Mouse (Mus musculus) forebrain, embryonic 10.5 days (tissue): ENCODE results near the gene Spem1. TPM values are rescaled to one million over a fixed set of nuclear protein-coding genes. Genes with fewer than 3 reads are reported as not detected.

Source experiments
- DNase-seq: peaks from one replicate; pipeline ENCODE4 v3.0.0-alpha.2; 2017; ENCODE audit warnings: low spot score; ENCODE audit errors: extremely low spot score
- H3K27ac ChIP-seq: fragments of 300-500 bp; sonication (generic); 2 replicates; pipeline ENCODE4 v1.5.1; 2016; ENCODE audit warnings: mild to moderate bottlenecking
- H3K27me3 ChIP-seq: fragments of 300-500 bp; sonication (generic); 2 replicates; pipeline ENCODE4 v1.6.1; 2016; ENCODE audit warnings: mild to moderate bottlenecking; ENCODE audit not compliant: poor library complexity, severe bottlenecking
- H3K36me3 ChIP-seq: fragments of 300-500 bp; sonication (generic); replicated peaks from 2 replicates; pipeline ENCODE4 v1.6.1; 2016; ENCODE audit warnings: mild to moderate bottlenecking, moderate library complexity
- H3K4me1 ChIP-seq: fragments of 300-500 bp; sonication (generic); 2 replicates; pipeline ENCODE4 v1.6.1; 2016
- H3K4me3 ChIP-seq: fragments of 300-500 bp; sonication (generic); 2 replicates; pipeline ENCODE4 v1.5.1; 2016; ENCODE audit warnings: mild to moderate bottlenecking, moderate library complexity
- H3K9me3 ChIP-seq: fragments of 300-500 bp; sonication (generic); 2 replicates; pipeline ENCODE4 v1.6.1; 2016; ENCODE audit warnings: mild to moderate bottlenecking, moderate library complexity
- WGBS: fragments of 180-500 bp; shearing (Covaris S2); methylation state at CpG from one replicate; pipeline ENCODE4 v1.1.7; 2016; 5-methylcytosine and 5-hydroxymethylcytosine counted together
- polyA plus RNA-seq: library from polyadenylated mRNA; unstranded; fragments of >200 nt; fragmentation: Nextera tagmentation; extraction: Ambion mirVana; gene quantifications from 2 replicates; pipeline ENCODE4 v1.2.1, GENCODE M21; 2016

Spem1 gene
- polyA plus RNA-seq, 1 experiment from 2014 or later = 0.19 TPM

GRCm38 (mm10) chr11:69791420-69791819, 30.6 kb downstream of the Spem1 start:
- no peak for DNase-seq
- 78% methylated on average over 5 of the region's 5 CpGs for WGBS
- H3K27me3 ChIP-seq = peaks cover 39% of the 10 kb centered on the region
- H3K27ac ChIP-seq = no peak overlapping the region
- no peaks in the 10 kb centered on the region for H3K36me3 ChIP-seq
- H3K4me3 ChIP-seq = no peak overlapping the region
- peaks cover 17% of the 10 kb centered on the region for H3K4me1 ChIP-seq
- no peaks in the 10 kb centered on the region for H3K9me3 ChIP-seq

- no peak overlapping the region for H3K4me3 ChIP-seq
- H3K27me3 ChIP-seq = peaks cover 22% of the 10 kb centered on the region
- H3K27ac ChIP-seq = no peak overlapping the region
- DNase-seq = no peak
- WGBS = 66% methylated on average over 5 of the region's 5 CpGs
- no peaks in the 10 kb centered on the region for H3K9me3 ChIP-seq
- H3K4me1 ChIP-seq = peaks cover 4% of the 10 kb centered on the region; the same call in 1 of the 2 replicates
- no peaks in the 10 kb centered on the region for H3K36me3 ChIP-seq
Observed at GRCm38 (mm10) chr11:69789431-69789830, 32.5 kb downstream of the Spem1 start.

- WGBS = 90% methylated on average over 5 of the region's 5 CpGs
- H3K27ac ChIP-seq = no peak overlapping the region
- H3K9me3 ChIP-seq = no peaks in the 10 kb centered on the region
- H3K4me1 ChIP-seq = no peaks in the 10 kb centered on the region
- no peak overlapping the region for H3K4me3 ChIP-seq
- peaks cover 1% of the 10 kb centered on the region; the same call in 1 of the 2 replicates for H3K27me3 ChIP-seq
- no peaks in the 10 kb centered on the region for H3K36me3 ChIP-seq
- no peak for DNase-seq
Observed at GRCm38 (mm10) chr11:69787306-69787705, 34.7 kb downstream of the Spem1 start.

GRCm38 (mm10) chr11:69784793-69785272, 37.1 kb downstream of the Spem1 start:
- Histone ChIP-seq H3K27me3 (peaks cover 3% of the 10 kb centered on the region; the same call in 1 of the 2 replicates), H3K9me3 (no peaks in the 10 kb centered on the region), H3K27ac (no peak overlapping the region), H3K4me3 (no peak overlapping the region), H3K4me1 (no peaks in the 10 kb centered on the region), H3K36me3 (no peaks in the 10 kb centered on the region)
- WGBS = 47% methylated on average over 15 of the region's 15 CpGs
- DNase-seq = peak; percentile 14

- 43% methylated on average over 4 of the region's 4 CpGs for WGBS
- Histone ChIP-seq H3K4me3 (no peak overlapping the region), H3K4me1 (peaks cover 25% of the 10 kb centered on the region)
Observed at GRCm38 (mm10) chr11:69781828-69782227, 40.2 kb downstream of the Spem1 start.

GRCm38 (mm10) chr11:69778985-69779384, 43.0 kb downstream of the Spem1 start:
- H3K36me3 ChIP-seq = no peaks in the 10 kb centered on the region
- no peak overlapping the region for H3K4me3 ChIP-seq
- no peak overlapping the region for H3K27ac ChIP-seq
- WGBS = 45% methylated on average over 7 of the region's 7 CpGs
- peaks cover 31% of the 10 kb centered on the region for H3K4me1 ChIP-seq
- no peak for DNase-seq
- no peaks in the 10 kb centered on the region for H3K9me3 ChIP-seq
- H3K27me3 ChIP-seq = peaks cover 51% of the 10 kb centered on the region

More at GRCm38 (mm10) chr11:69781828-69782227, 40.2 kb downstream of the Spem1 start:
- Histone ChIP-seq H3K9me3 (no peaks in the 10 kb centered on the region), H3K27me3 (peaks cover 33% of the 10 kb centered on the region), H3K27ac (no peak overlapping the region), H3K36me3 (no peaks in the 10 kb centered on the region)
- DNase-seq = peak; percentile 13

GRCm38 (mm10) chr11:69778258-69778982, 43.6 kb downstream of the Spem1 start:
- Histone ChIP-seq H3K9me3 (no peaks in the 10 kb centered on the region), H3K4me3 (0 out of 2 replicates have a peak overlapping the region, but pooled peaks have one; percentile 5), H3K27me3 (peaks cover 51% of the 10 kb centered on the region), H3K27ac (0 out of 2 replicates have a peak overlapping the region, but pooled peaks have one; percentile 44), H3K36me3 (no peaks in the 10 kb centered on the region), H3K4me1 (peaks cover 31% of the 10 kb centered on the region)
- no peak for DNase-seq
- 70% methylated on average over 23 of the region's 23 CpGs for whole genome bisulfite sequencing

GRCm38 (mm10) chr11:69777504-69778257, 44.3 kb downstream of the Spem1 start:
- Histone ChIP-seq H3K27me3 (peaks cover 51% of the 10 kb centered on the region), H3K36me3 (no peaks in the 10 kb centered on the region)

GRCm38 (mm10) chr11:69776488-69776887, 45.5 kb downstream of the Spem1 start:
- no peaks in the 10 kb centered on the region for H3K9me3 ChIP-seq
- H3K4me3 ChIP-seq = no peak overlapping the region
- no peaks in the 10 kb centered on the region for H3K36me3 ChIP-seq
- WGBS = 81% methylated on average over 20 of the region's 20 CpGs
- peaks cover 51% of the 10 kb centered on the region for H3K27me3 ChIP-seq
- no peak for DNase-seq
- peaks cover 31% of the 10 kb centered on the region for H3K4me1 ChIP-seq
- peak overlapping the region; percentile 15; the same call in 1 of the 2 replicates for H3K27ac ChIP-seq

More at GRCm38 (mm10) chr11:69777504-69778257, 44.3 kb downstream of the Spem1 start:
- Histone ChIP-seq H3K27ac (0 out of 2 replicates have a peak overlapping the region, but pooled peaks have one; percentile 44), H3K9me3 (no peaks in the 10 kb centered on the region), H3K4me1 (peaks cover 31% of the 10 kb centered on the region), H3K4me3 (0 out of 2 replicates have a peak overlapping the region, but pooled peaks have one; percentile 5)
- 66% methylated on average over 26 of the region's 26 CpGs for WGBS
- no peak for DNase-seq

GRCm38 (mm10) chr11:69775716-69776115, 46.3 kb downstream of the Spem1 start:
- WGBS = 76% methylated on average over 10 of the region's 10 CpGs
- peaks cover 51% of the 10 kb centered on the region for H3K27me3 ChIP-seq
- H3K4me3 ChIP-seq = no peak overlapping the region
- no peak for DNase-seq
- no peaks in the 10 kb centered on the region for H3K9me3 ChIP-seq
- H3K4me1 ChIP-seq = peaks cover 31% of the 10 kb centered on the region
- H3K27ac ChIP-seq = no peak overlapping the region
- no peaks in the 10 kb centered on the region for H3K36me3 ChIP-seq

GRCm38 (mm10) chr11:69774961-69775360, 47.0 kb downstream of the Spem1 start:
- Histone ChIP-seq H3K4me1 (peaks cover 31% of the 10 kb centered on the region), H3K9me3 (no peaks in the 10 kb centered on the region), H3K27me3 (peaks cover 49% of the 10 kb centered on the region), H3K36me3 (no peaks in the 10 kb centered on the region), H3K4me3 (no peak overlapping the region), H3K27ac (no peak overlapping the region)
- 55% methylated on average over 5 of the region's 5 CpGs for WGBS
- DNase-seq = no peak
